Mouse (Mus musculus): ENCODE data around the gene Tnfrsf25. TPM values are rescaled to one million over a fixed set of nuclear protein-coding genes. Genes with fewer than 3 reads are reported as not detected.

The Tnfrsf25 gene
- polyA plus RNA-seq, 1 experiment from 2014 or later, result 0.43 TPM

DNA sequence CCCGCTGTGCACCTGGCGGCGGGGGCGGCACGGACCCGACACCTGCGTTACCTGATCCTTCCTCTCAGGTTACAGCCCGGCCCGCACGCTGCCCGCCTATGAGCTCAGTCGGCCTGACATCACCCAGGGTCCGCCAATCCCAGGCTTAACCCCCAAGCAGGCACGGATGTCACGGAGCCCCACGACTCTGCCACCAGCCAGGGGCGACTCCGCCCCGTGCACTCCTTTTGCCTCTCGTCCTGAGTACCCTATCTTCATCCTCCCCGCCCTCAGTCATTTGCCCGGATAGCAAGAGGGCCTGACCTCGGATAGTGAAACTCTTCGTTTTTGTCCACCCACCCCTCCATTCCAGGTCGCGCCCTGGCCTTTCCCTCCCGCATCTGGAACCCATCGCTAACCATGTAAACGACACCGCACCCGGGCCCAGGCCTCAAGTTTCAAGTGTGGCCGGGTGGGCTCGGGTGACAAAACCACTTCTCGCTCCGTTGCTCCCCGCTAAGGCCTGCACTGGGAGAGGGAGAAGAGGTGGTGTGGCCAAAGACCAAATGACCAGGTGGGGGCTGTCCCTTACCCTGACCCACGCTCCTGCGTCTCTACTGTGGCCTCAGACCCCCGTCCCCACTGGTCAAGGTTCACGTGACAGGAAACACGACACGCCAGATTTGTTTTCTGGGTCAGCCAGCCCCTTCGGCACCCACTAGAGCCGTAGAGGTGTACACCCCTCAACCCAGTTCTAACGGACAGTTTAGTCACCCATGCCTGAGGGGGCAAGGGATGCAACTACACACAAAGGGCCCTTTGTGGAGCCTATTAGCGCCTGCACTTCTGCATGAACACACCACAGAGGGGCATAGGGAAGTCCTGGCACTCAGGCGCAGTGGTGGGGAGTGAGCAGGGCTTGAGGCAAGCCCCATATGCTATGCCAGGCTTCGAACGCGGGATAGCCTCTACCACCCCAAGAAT, 16.4 kb downstream of the Tnfrsf25 start:
- Histone ChIP-seq H3K27ac (replicated peaks in 1 of 2; ENCODE audit: control insufficient read depth in 1 of 2, insufficient read depth in 1 of 2, low read depth in 2 of 2, low read length in 2 of 2) (no peak overlapping the region), H3K9ac (ENCODE audit: low read length) (no peak overlapping the region), H3K9me3 (ENCODE audit: control insufficient read depth, low read length) (no peaks in the 10 kb centered on the region), H3K4me3 (ENCODE audit: control insufficient read depth in 1 of 2, insufficient read depth in 1 of 2, low read depth in 1 of 2, low read length in 2 of 2) (peak overlapping the region; percentile 2 to 39; a peak in 3 of 4 replicates), H3K4me1 (ENCODE audit: control insufficient read depth in 2 of 2, insufficient read depth in 2 of 2, low read length in 2 of 2) (peaks cover 0 to 22% of the 10 kb centered on the region in 2 experiments; a peak in 3 of 4 replicates), H3K27me3 (ENCODE audit: control insufficient read depth, insufficient read depth, low read length) (peaks cover 77% of the 10 kb centered on the region), H3K36me3 (ENCODE audit: control insufficient read depth, insufficient read depth, low read length) (no peaks in the 10 kb centered on the region), H3K4me2 (ENCODE audit: low read length) (peak overlapping the region; percentile 74)
- 9% methylated on average over 50 of the region's 50 CpGs for WGBS
- no peak for ATAC-seq (ENCODE audit: insufficient number of reproducible peaks, insufficient read depth, low FRiP score, low read depth)

DNA sequence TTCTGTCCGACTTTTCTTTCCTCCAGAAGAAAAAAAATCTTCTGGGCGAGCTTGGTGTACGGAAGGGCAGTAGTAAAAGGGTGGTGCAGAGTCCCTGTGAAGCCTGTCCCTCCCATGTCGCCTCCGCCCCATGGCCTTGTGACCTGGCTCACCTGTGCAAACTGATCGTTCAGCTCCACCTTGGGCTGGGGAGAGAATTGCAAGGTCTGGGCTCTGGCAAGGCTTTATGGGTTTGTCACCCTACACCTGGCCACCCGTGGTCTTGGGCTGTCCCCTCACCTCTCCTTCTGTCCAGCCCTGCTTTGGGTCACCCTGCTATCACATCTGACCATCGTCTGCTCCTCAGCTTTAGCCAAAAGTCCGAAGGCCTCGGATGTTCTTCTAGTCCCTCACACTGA, 17.0 kb downstream of the Tnfrsf25 start:
- Histone ChIP-seq H3K27ac (replicated peaks in 1 of 2; ENCODE audit: control insufficient read depth in 1 of 2, insufficient read depth in 1 of 2, low read depth in 2 of 2, low read length in 2 of 2) (no peak overlapping the region), H3K4me1 (ENCODE audit: control insufficient read depth in 2 of 2, insufficient read depth in 2 of 2, low read length in 2 of 2) (peaks cover 0 to 22% of the 10 kb centered on the region in 2 experiments; a peak in 3 of 4 replicates), H3K36me3 (ENCODE audit: control insufficient read depth, insufficient read depth, low read length) (no peaks in the 10 kb centered on the region), H3K4me3 (ENCODE audit: control insufficient read depth in 1 of 2, insufficient read depth in 1 of 2, low read depth in 1 of 2, low read length in 2 of 2) (no peak overlapping the region), H3K27me3 (ENCODE audit: control insufficient read depth, insufficient read depth, low read length) (peaks cover 70% of the 10 kb centered on the region), H3K9me3 (ENCODE audit: control insufficient read depth, low read length) (no peaks in the 10 kb centered on the region), H3K9ac (ENCODE audit: low read length) (no peak overlapping the region), H3K4me2 (ENCODE audit: low read length) (no peak overlapping the region)
- 34% methylated on average over 10 of the region's 10 CpGs for WGBS
- ATAC-seq (ENCODE audit: insufficient number of reproducible peaks, insufficient read depth, low FRiP score, low read depth), result no peak

DNA sequence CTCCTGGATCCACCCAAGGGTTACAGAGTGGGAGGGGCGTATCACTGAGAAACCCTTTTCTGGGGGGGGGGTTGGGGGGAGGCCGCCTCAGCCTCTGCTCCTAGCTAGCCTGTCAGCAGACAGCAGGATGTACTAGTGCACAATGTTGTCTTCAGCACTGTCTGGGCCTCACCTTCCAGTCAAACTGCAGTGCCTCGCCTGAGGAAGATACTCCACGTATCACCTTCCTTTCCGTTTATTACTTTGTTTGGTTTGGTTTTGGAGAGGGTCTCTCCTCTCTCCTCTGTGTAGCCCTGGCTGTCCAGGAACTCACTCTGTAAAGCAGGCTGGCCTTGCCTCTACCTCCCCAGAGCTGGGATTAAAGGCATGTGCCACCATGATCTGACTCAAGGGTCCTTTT, 17.5 kb downstream of the Tnfrsf25 start:
- WGBS, result 51% methylated on average over 5 of the region's 5 CpGs
- no peaks in the 10 kb centered on the region for H3K9me3 ChIP-seq (ENCODE audit: control insufficient read depth, low read length)
- H3K4me1 ChIP-seq (ENCODE audit: control insufficient read depth in 2 of 2, insufficient read depth in 2 of 2, low read length in 2 of 2), result peaks cover 0 to 24% of the 10 kb centered on the region in 2 experiments; a peak in 3 of 4 replicates
- no peak overlapping the region for H3K9ac ChIP-seq (ENCODE audit: low read length)
- no peak overlapping the region for H3K4me2 ChIP-seq (ENCODE audit: low read length)
- ATAC-seq (ENCODE audit: insufficient number of reproducible peaks, insufficient read depth, low FRiP score, low read depth), result no peak
- H3K4me3 ChIP-seq (ENCODE audit: control insufficient read depth in 1 of 2, insufficient read depth in 1 of 2, low read depth in 1 of 2, low read length in 2 of 2), result no peak overlapping the region
- H3K27ac ChIP-seq (replicated peaks in 1 of 2; ENCODE audit: control insufficient read depth in 1 of 2, insufficient read depth in 1 of 2, low read depth in 2 of 2, low read length in 2 of 2), result no peak overlapping the region
- H3K27me3 ChIP-seq (ENCODE audit: control insufficient read depth, insufficient read depth, low read length), result peaks cover 65% of the 10 kb centered on the region
- H3K36me3 ChIP-seq (ENCODE audit: control insufficient read depth, insufficient read depth, low read length), result no peaks in the 10 kb centered on the region

DNA sequence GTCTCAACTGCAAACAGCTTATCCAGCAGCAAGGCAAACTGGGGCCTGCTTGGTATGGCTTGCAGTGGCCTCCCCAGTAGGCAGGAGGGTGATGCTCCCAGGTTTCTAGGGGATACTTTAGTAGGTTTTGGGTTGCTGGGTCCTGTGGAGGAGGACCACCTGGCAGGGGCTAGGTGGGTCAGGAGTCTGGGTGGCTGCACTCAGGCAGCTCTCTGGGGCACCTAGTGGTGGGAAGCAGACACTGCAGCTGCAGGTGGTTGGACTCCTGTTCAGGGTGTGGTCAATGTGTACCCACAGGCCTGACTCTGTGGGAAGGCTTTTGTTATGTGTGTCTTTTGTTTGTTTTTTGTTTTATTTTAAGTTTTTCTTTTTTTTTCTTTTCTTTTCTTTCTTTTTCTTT, 18.8 kb downstream of the Tnfrsf25 start:
- Histone ChIP-seq H3K4me2 (ENCODE audit: low read length) (no peak overlapping the region), H3K27me3 (ENCODE audit: control insufficient read depth, insufficient read depth, low read length) (peaks cover 52% of the 10 kb centered on the region), H3K4me3 (ENCODE audit: control insufficient read depth in 1 of 2, insufficient read depth in 1 of 2, low read depth in 1 of 2, low read length in 2 of 2) (no peak overlapping the region), H3K9ac (ENCODE audit: low read length) (no peak overlapping the region), H3K4me1 (ENCODE audit: control insufficient read depth in 2 of 2, insufficient read depth in 2 of 2, low read length in 2 of 2) (peaks cover 0 to 30% of the 10 kb centered on the region in 2 experiments; a peak in 3 of 4 replicates), H3K27ac (replicated peaks in 1 of 2; ENCODE audit: control insufficient read depth in 1 of 2, insufficient read depth in 1 of 2, low read depth in 2 of 2, low read length in 2 of 2) (no peak overlapping the region), H3K9me3 (ENCODE audit: control insufficient read depth, low read length) (no peaks in the 10 kb centered on the region), H3K36me3 (ENCODE audit: control insufficient read depth, insufficient read depth, low read length) (no peaks in the 10 kb centered on the region)
- ATAC-seq (ENCODE audit: insufficient number of reproducible peaks, insufficient read depth, low FRiP score, low read depth), result no peak

DNA sequence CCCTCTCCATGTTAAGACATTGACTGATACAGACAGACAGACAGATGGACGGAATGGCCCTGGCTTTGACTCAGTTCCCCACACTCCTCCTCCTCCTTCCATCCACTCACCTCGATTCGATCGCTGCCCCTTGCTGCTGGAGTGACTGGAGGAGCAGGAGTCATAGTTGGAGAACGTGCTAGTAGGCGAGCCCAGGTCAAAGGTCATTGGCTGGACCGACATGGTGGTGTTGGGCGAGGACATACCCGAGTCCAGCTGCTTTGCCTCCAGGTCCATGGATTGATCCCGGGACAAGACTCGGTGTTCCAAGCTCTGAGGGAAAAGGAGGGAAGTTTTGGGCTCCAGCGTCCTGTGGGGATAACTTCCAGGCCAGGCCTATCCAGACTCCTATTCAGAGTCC, 19.6 kb downstream of the Tnfrsf25 start:
- Histone ChIP-seq H3K9ac (ENCODE audit: low read length) (no peak overlapping the region), H3K4me2 (ENCODE audit: low read length) (no peak overlapping the region), H3K27ac (replicated peaks in 1 of 2; ENCODE audit: control insufficient read depth in 1 of 2, insufficient read depth in 1 of 2, low read depth in 2 of 2, low read length in 2 of 2) (no peak overlapping the region), H3K36me3 (ENCODE audit: control insufficient read depth, insufficient read depth, low read length) (no peaks in the 10 kb centered on the region), H3K4me1 (ENCODE audit: control insufficient read depth in 2 of 2, insufficient read depth in 2 of 2, low read length in 2 of 2) (peaks cover 0 to 29% of the 10 kb centered on the region in 2 experiments; a peak in 3 of 4 replicates), H3K9me3 (ENCODE audit: control insufficient read depth, low read length) (no peaks in the 10 kb centered on the region), H3K4me3 (ENCODE audit: control insufficient read depth in 1 of 2, insufficient read depth in 1 of 2, low read depth in 1 of 2, low read length in 2 of 2) (no peak overlapping the region), H3K27me3 (ENCODE audit: control insufficient read depth, insufficient read depth, low read length) (peaks cover 44% of the 10 kb centered on the region)
- WGBS, result 77% methylated on average over 12 of the region's 12 CpGs
- ATAC-seq (ENCODE audit: insufficient number of reproducible peaks, insufficient read depth, low FRiP score, low read depth), result no peak

DNA sequence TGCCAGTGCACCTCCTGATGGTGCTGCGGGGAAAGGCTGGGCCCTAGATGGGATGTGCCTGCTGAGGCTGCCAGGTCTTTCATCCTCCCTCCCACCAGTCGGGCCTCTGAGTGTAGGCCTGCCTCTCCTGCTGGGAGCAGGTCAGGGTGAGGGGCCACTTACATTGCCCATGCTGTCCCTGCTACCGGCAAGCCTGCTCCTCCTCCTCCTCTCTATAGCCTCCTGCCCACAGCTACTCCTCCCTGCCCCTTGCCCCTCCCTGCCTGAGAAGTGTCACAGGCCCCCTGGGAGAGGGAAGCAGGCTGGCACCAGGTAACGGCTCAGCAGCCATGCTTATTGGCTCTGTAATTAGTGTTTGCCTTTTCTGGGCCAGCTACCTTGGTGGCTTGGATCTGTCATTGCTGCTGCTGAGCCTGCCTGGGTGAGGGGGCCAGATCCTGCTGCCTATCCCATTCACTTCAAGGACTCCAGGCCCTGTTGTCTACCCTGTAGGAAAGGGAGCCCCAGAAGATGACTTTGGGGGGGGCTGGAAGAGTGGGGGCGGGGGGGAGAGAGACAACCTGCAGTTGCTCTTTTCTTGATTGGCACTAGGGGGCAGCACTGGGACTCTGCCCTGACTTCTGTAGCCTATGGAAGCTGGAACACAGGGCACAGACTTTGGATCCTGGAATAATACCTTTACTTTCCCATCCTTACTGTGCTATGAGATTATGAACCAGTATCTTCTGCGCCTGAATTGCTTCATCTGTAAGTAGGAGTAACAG, 20.6 kb downstream of the Tnfrsf25 start:
- H3K27ac ChIP-seq (replicated peaks in 1 of 2; ENCODE audit: control insufficient read depth in 1 of 2, insufficient read depth in 1 of 2, low read depth in 2 of 2, low read length in 2 of 2), result no peak overlapping the region

DNA sequence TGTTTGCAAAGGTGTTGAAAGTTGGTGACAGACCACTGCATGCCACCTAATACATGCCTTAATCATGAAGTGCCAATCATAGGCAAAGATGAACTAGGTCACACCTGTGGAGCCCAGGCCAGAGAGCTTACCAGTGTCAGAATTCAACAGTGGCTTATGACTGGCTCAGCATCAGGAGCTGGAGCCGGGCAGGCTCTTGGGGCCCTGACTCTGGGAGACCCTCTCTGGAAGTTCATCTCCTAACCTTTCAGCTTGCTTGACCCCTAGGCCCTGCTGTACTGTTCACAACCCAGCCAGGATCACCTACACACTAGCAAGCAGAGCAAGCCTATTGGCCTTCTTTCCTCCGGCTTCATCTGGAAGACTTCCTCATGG, 21.1 kb downstream of the Tnfrsf25 start:
- no peak overlapping the region for H3K4me2 ChIP-seq (ENCODE audit: low read length)
- no peak overlapping the region for H3K9ac ChIP-seq (ENCODE audit: low read length)
- peaks cover 0 to 14% of the 10 kb centered on the region in 2 experiments; a peak in 3 of 4 replicates for H3K4me1 ChIP-seq (ENCODE audit: control insufficient read depth in 2 of 2, insufficient read depth in 2 of 2, low read length in 2 of 2)
- H3K27ac ChIP-seq (replicated peaks in 1 of 2; ENCODE audit: control insufficient read depth in 1 of 2, insufficient read depth in 1 of 2, low read depth in 2 of 2, low read length in 2 of 2), result no peak overlapping the region
- ATAC-seq (ENCODE audit: insufficient number of reproducible peaks, insufficient read depth, low FRiP score, low read depth), result no peak
- WGBS, result 85% methylated on average over 2 of the region's 2 CpGs
- no peaks in the 10 kb centered on the region for H3K9me3 ChIP-seq (ENCODE audit: control insufficient read depth, low read length)
- H3K36me3 ChIP-seq (ENCODE audit: control insufficient read depth, insufficient read depth, low read length), result no peaks in the 10 kb centered on the region
- no peak overlapping the region for H3K4me3 ChIP-seq (ENCODE audit: control insufficient read depth in 1 of 2, insufficient read depth in 1 of 2, low read depth in 1 of 2, low read length in 2 of 2)
- peaks cover 38% of the 10 kb centered on the region for H3K27me3 ChIP-seq (ENCODE audit: control insufficient read depth, insufficient read depth, low read length)

More for the DNA sequence above, 20.6 kb downstream of the Tnfrsf25 start:
- 37% methylated on average over 6 of the region's 6 CpGs for WGBS
- H3K36me3 ChIP-seq (ENCODE audit: control insufficient read depth, insufficient read depth, low read length), result no peaks in the 10 kb centered on the region
- ATAC-seq (ENCODE audit: insufficient number of reproducible peaks, insufficient read depth, low FRiP score, low read depth), result no peak
- no peak overlapping the region for H3K4me2 ChIP-seq (ENCODE audit: low read length)
- no peak overlapping the region for H3K4me3 ChIP-seq (ENCODE audit: control insufficient read depth in 1 of 2, insufficient read depth in 1 of 2, low read depth in 1 of 2, low read length in 2 of 2)
- H3K27me3 ChIP-seq (ENCODE audit: control insufficient read depth, insufficient read depth, low read length), result peaks cover 39% of the 10 kb centered on the region
- H3K9ac ChIP-seq (ENCODE audit: low read length), result no peak overlapping the region
- H3K9me3 ChIP-seq (ENCODE audit: control insufficient read depth, low read length), result no peaks in the 10 kb centered on the region
- peaks cover 0 to 20% of the 10 kb centered on the region in 2 experiments; a peak in 3 of 4 replicates for H3K4me1 ChIP-seq (ENCODE audit: control insufficient read depth in 2 of 2, insufficient read depth in 2 of 2, low read length in 2 of 2)
